Mouse (Mus musculus): ENCODE results near the gene Tdrd1. TPM values are rescaled to one million over a fixed set of nuclear protein-coding genes. Genes with fewer than 3 reads are reported as not detected.

Gene Tdrd1
- polyA plus RNA-seq, 1 experiment from 2014 or later, result 0.31 TPM

GRCm38 (mm10) chr19:56838942-56839706 is 13.1 kb downstream of the Tdrd1 start:
- WGBS, result 66% methylated on average over 17 of the region's 17 CpGs
- no peak overlapping the region for H3K27ac ChIP-seq
- no peak for ATAC-seq
- H3K9me3 ChIP-seq (replicated peaks), result no peaks in the 10 kb centered on the region
- peaks cover 15% of the 10 kb centered on the region; the same call in 1 of the 2 replicates for H3K4me1 ChIP-seq
- H3K9ac ChIP-seq, result no peak overlapping the region
- no peaks in the 10 kb centered on the region for H3K36me3 ChIP-seq (ENCODE audit: poor library complexity, severe bottlenecking)
- H3K27me3 ChIP-seq, result no peaks in the 10 kb centered on the region
- no peak overlapping the region for H3K4me2 ChIP-seq
- H3K4me3 ChIP-seq, result no peak overlapping the region

- Histone ChIP-seq H3K4me3 (no peak overlapping the region), H3K27me3 (no peaks in the 10 kb centered on the region), H3K9ac (no peak overlapping the region), H3K36me3 (ENCODE audit: poor library complexity, severe bottlenecking) (no peaks in the 10 kb centered on the region), H3K9me3 (replicated peaks) (0 out of 2 replicates have a peak, but pooled peaks cover 9% of the 10 kb centered on the region), H3K4me1 (peaks cover 1% of the 10 kb centered on the region; the same call in 1 of the 2 replicates), H3K4me2 (no peak overlapping the region), H3K27ac (no peak overlapping the region)
- WGBS, result 84% methylated on average over 12 of the region's 12 CpGs
- ATAC-seq, result no peak
Observed at GRCm38 (mm10) chr19:56842974-56843373, 17.0 kb downstream of the Tdrd1 start.

- no peaks in the 10 kb centered on the region for H3K4me1 ChIP-seq
- no peaks in the 10 kb centered on the region for H3K27me3 ChIP-seq
- H3K4me2 ChIP-seq, result no peak overlapping the region
- H3K9ac ChIP-seq, result no peak overlapping the region
- no peak overlapping the region for H3K4me3 ChIP-seq
- no peak for ATAC-seq
- H3K36me3 ChIP-seq (ENCODE audit: poor library complexity, severe bottlenecking), result no peaks in the 10 kb centered on the region
- no peak overlapping the region for H3K27ac ChIP-seq
- peaks cover under 1% of the 10 kb centered on the region; the same call in 1 of the 2 replicates for H3K9me3 ChIP-seq (replicated peaks)
Observed at GRCm38 (mm10) chr19:56852590-56852989, 26.6 kb downstream of the Tdrd1 start.

GRCm38 (mm10) chr19:56856455-56856854 is 30.4 kb downstream of the Tdrd1 start:
- Histone ChIP-seq H3K27me3 (no peaks in the 10 kb centered on the region), H3K36me3 (ENCODE audit: poor library complexity, severe bottlenecking) (no peaks in the 10 kb centered on the region), H3K27ac (no peak overlapping the region), H3K9me3 (replicated peaks) (no peaks in the 10 kb centered on the region), H3K9ac (no peak overlapping the region), H3K4me1 (no peaks in the 10 kb centered on the region), H3K4me3 (no peak overlapping the region), H3K4me2 (no peak overlapping the region)
- ATAC-seq, result no peak
- WGBS, result 60% methylated on average over 5 of the region's 5 CpGs

- Histone ChIP-seq H3K9me3 (replicated peaks) (no peaks in the 10 kb centered on the region), H3K4me2 (no peak overlapping the region), H3K36me3 (ENCODE audit: poor library complexity, severe bottlenecking) (no peaks in the 10 kb centered on the region), H3K4me3 (no peak overlapping the region), H3K27ac (no peak overlapping the region), H3K9ac (no peak overlapping the region), H3K4me1 (no peaks in the 10 kb centered on the region), H3K27me3 (peaks cover 17% of the 10 kb centered on the region)
- ATAC-seq, result no peak
- 66% methylated on average over 4 of the region's 4 CpGs for WGBS
Observed at GRCm38 (mm10) chr19:56867701-56868100, 41.7 kb downstream of the Tdrd1 start.

- ATAC-seq, result peak; percentile 36; the same call in 1 of the 2 replicates
- Histone ChIP-seq H3K9ac (peak within 1 kb of the TSS; percentile 62), H3K4me1 (peaks cover 16% of the 10 kb centered on the region), H3K9me3 (replicated peaks) (no peaks in the 10 kb centered on the region), H3K27me3 (peaks cover 60% of the 10 kb centered on the region), H3K4me2 (peak within 1 kb of the TSS; percentile 99), H3K36me3 (ENCODE audit: poor library complexity, severe bottlenecking) (no peaks in the 10 kb centered on the region), H3K27ac (no peak within 1 kb of the TSS), H3K4me3 (peak within 1 kb of the TSS; percentile 52)
- 2% methylated on average over 71 of the region's 71 CpGs for WGBS
Observed at GRCm38 (mm10) chr19:56873816-56874600, 48.0 kb downstream of the Tdrd1 start, which contains the start of gene Vwa2. TSS of gene Vwa2 (plus strand) at chr19:56874249.

- Histone ChIP-seq H3K36me3 (ENCODE audit: poor library complexity, severe bottlenecking) (no peaks in the 10 kb centered on the region), H3K4me3 (peak overlapping the region; percentile 52), H3K4me2 (peak overlapping the region; percentile 99), H3K9ac (peak overlapping the region; percentile 62), H3K4me1 (peaks cover 16% of the 10 kb centered on the region), H3K9me3 (replicated peaks) (no peaks in the 10 kb centered on the region), H3K27me3 (peaks cover 60% of the 10 kb centered on the region), H3K27ac (no peak overlapping the region)
- WGBS, result 8% methylated on average over 30 of the region's 30 CpGs
- no peak for ATAC-seq
Observed at GRCm38 (mm10) chr19:56874601-56875315, 48.7 kb downstream of the Tdrd1 start.

GRCm38 (mm10) chr19:56877364-56877763 is 51.4 kb downstream of the Tdrd1 start:
- Histone ChIP-seq H3K9ac (no peak overlapping the region), H3K27ac (no peak overlapping the region), H3K4me2 (no peak overlapping the region), H3K4me3 (no peak overlapping the region), H3K27me3 (peaks cover 47% of the 10 kb centered on the region), H3K4me1 (peaks cover 16% of the 10 kb centered on the region), H3K9me3 (replicated peaks) (no peaks in the 10 kb centered on the region), H3K36me3 (ENCODE audit: poor library complexity, severe bottlenecking) (no peaks in the 10 kb centered on the region)
- ATAC-seq, result peak; percentile 57; the same call in 1 of the 2 replicates
- 70% methylated on average over 6 of the region's 6 CpGs for WGBS

GRCm38 (mm10) chr19:56887879-56888278 is 61.9 kb downstream of the Tdrd1 start:
- ATAC-seq, result no peak
- H3K9me3 ChIP-seq (replicated peaks), result no peaks in the 10 kb centered on the region
- no peaks in the 10 kb centered on the region for H3K27me3 ChIP-seq
- no peaks in the 10 kb centered on the region for H3K36me3 ChIP-seq (ENCODE audit: poor library complexity, severe bottlenecking)
- no peak overlapping the region for H3K27ac ChIP-seq
- no peaks in the 10 kb centered on the region for H3K4me1 ChIP-seq
- H3K9ac ChIP-seq, result no peak overlapping the region
- H3K4me2 ChIP-seq, result no peak overlapping the region
- H3K4me3 ChIP-seq, result no peak overlapping the region
- WGBS, result 86% methylated on average over 10 of the region's 10 CpGs

- H3K9me3 ChIP-seq (replicated peaks), result no peaks in the 10 kb centered on the region
- no peaks in the 10 kb centered on the region for H3K27me3 ChIP-seq
- no peak overlapping the region for H3K4me2 ChIP-seq
- no peak overlapping the region for H3K27ac ChIP-seq
- no peaks in the 10 kb centered on the region for H3K36me3 ChIP-seq (ENCODE audit: poor library complexity, severe bottlenecking)
- H3K4me3 ChIP-seq, result no peak overlapping the region
- 36% methylated on average over 5 of the region's 5 CpGs for WGBS
- H3K4me1 ChIP-seq, result no peaks in the 10 kb centered on the region
- no peak for ATAC-seq
- no peak overlapping the region for H3K9ac ChIP-seq
Observed at GRCm38 (mm10) chr19:56888654-56889053, 62.6 kb downstream of the Tdrd1 start.

GRCm38 (mm10) chr19:56891438-56891837 is 65.4 kb downstream of the Tdrd1 start:
- Histone ChIP-seq H3K27me3 (no peaks in the 10 kb centered on the region), H3K36me3 (ENCODE audit: poor library complexity, severe bottlenecking) (no peaks in the 10 kb centered on the region), H3K4me3 (no peak overlapping the region), H3K4me1 (no peaks in the 10 kb centered on the region), H3K9ac (no peak overlapping the region), H3K9me3 (replicated peaks) (no peaks in the 10 kb centered on the region), H3K4me2 (no peak overlapping the region), H3K27ac (no peak overlapping the region)
- 57% methylated on average over 2 of the region's 2 CpGs for WGBS
- ATAC-seq, result no peak

GRCm38 (mm10) chr19:56892586-56892985 is 66.6 kb downstream of the Tdrd1 start:
- Histone ChIP-seq H3K4me2 (no peak overlapping the region), H3K4me3 (no peak overlapping the region), H3K27me3 (no peaks in the 10 kb centered on the region), H3K4me1 (no peaks in the 10 kb centered on the region), H3K9me3 (replicated peaks) (no peaks in the 10 kb centered on the region), H3K36me3 (ENCODE audit: poor library complexity, severe bottlenecking) (no peaks in the 10 kb centered on the region), H3K9ac (no peak overlapping the region), H3K27ac (no peak overlapping the region)
- 93% methylated on average over 5 of the region's 5 CpGs for WGBS
- ATAC-seq, result no peak

Data from forebrain, embryonic 13.5 days (tissue).